Mouse (Mus musculus): ENCODE data around the gene Tmem267. TPM values are rescaled to one million over a fixed set of nuclear protein-coding genes. Genes with fewer than 3 reads are reported as not detected.
"Not testable (repeated sequence)": the region's sequence is repeated elsewhere in the genome, so short reads cannot be mapped to it uniquely, and the experiment has no call there.

The Tmem267 gene
- polyA plus RNA-seq, 1 experiment from 2014 or later, result 1.7 TPM

GRCm38 (mm10) chr13:119492083-119492482 is 4.2 kb downstream of the Tmem267 start:
- not testable (repeated sequence) for H3K27ac ChIP-seq (ENCODE audit: poor library complexity, severe bottlenecking); H3K27me3 ChIP-seq (replicated peaks); H3K4me2 ChIP-seq; H3K4me1 ChIP-seq (replicated peaks); H3K36me3 ChIP-seq; H3K4me3 ChIP-seq; H3K9ac ChIP-seq; ATAC-seq (ENCODE audit: insufficient number of reproducible peaks, low FRiP score)
- H3K9me3 ChIP-seq (replicated peaks), result peaks cover 19% of the 10 kb centered on the region
- 85% methylated on average over 10 of the region's 10 CpGs for WGBS

- WGBS, result 89% methylated on average over 13 of the region's 22 CpGs
- not testable (repeated sequence) for H3K4me3 ChIP-seq; H3K4me2 ChIP-seq; H3K9ac ChIP-seq; H3K36me3 ChIP-seq; H3K27ac ChIP-seq (ENCODE audit: poor library complexity, severe bottlenecking); H3K4me1 ChIP-seq (replicated peaks); H3K27me3 ChIP-seq (replicated peaks)
- H3K9me3 ChIP-seq (replicated peaks), result peaks cover 17% of the 10 kb centered on the region
- peak; percentile 33; the same call in 1 of the 2 replicates for ATAC-seq (ENCODE audit: insufficient number of reproducible peaks, low FRiP score)
Measured at GRCm38 (mm10) chr13:119494938-119495337, 7.1 kb downstream of the Tmem267 start.

DNA sequence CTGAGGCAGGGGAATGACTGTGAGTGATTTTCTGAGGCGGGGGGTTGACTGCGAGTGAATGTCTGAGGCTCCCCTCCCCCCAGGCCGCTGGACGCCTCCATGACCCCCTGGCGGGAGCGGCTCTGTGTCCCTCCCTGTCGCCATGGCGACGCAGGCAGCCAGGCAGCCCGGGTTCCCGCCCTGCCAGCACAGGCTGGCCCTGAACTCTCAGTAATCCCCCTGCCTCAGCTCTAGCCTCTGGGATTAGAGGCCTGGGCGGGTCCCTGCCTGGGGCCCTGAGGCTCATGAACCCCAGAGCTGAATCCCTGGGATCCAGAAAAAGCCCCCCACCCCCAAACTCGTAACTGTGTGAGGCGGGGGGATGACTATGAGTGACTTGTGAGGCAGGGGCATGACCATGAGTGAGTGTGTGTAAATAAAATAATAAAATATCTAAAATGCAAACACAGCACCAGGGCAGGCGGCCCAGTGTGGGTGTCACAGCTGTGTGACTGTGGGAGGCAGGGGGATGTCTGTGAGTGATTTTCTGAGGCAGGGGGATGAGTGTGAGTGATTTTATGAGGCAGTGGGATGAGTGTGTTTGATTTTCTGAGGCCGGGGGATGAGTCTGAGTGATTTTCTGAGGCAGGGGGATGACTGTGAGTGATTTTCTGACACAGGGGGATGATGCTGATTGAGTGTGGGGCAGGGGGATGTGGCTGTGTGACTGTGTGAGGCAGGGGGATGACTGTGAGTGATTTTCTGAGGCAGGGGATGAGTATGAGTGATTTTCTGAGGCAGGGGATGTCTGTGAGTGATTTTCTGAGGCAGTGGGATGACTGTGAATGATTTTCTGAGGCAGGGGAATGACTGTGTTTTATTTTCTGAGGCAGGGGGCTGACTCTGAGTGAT is 108.7 kb downstream of the Tmem267 start:
- ATAC-seq (ENCODE audit: insufficient number of reproducible peaks, low FRiP score), result peak; percentile 92

DNA sequence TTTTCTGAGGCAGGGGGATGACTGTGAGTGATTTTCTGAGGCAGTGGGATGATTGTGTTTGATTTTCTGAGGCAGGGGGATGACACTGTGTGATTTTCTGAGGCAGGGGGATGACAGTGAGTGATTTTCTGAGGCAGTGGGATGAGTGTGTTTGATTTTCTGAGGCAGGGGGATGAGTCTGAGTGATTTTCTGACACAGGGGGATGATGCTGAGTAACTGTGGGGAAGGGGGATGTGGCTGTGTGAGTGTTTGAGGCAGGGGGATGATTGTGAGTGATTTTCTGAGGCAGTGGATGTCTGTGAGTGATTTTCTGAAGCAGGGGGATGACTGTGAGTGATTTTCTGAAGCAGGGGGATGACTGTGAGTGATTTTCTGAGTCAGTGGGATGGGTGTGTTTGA is 110.6 kb downstream of the Tmem267 start:
- not testable (repeated sequence) for H3K9ac ChIP-seq; H3K4me2 ChIP-seq; H3K27me3 ChIP-seq (replicated peaks); H3K27ac ChIP-seq (ENCODE audit: poor library complexity, severe bottlenecking); H3K4me3 ChIP-seq; H3K4me1 ChIP-seq (replicated peaks); H3K36me3 ChIP-seq; ATAC-seq (ENCODE audit: insufficient number of reproducible peaks, low FRiP score)
- peaks cover 19% of the 10 kb centered on the region for H3K9me3 ChIP-seq (replicated peaks)

More for the DNA sequence above, 108.7 kb downstream of the Tmem267 start:
- 64% methylated on average over 16 of the region's 16 CpGs for WGBS
- not testable (repeated sequence) for H3K4me1 ChIP-seq (replicated peaks); H3K27me3 ChIP-seq (replicated peaks); H3K4me2 ChIP-seq; H3K9ac ChIP-seq; H3K27ac ChIP-seq (ENCODE audit: poor library complexity, severe bottlenecking); H3K4me3 ChIP-seq; H3K36me3 ChIP-seq
- peaks cover 16% of the 10 kb centered on the region for H3K9me3 ChIP-seq (replicated peaks)

DNA sequence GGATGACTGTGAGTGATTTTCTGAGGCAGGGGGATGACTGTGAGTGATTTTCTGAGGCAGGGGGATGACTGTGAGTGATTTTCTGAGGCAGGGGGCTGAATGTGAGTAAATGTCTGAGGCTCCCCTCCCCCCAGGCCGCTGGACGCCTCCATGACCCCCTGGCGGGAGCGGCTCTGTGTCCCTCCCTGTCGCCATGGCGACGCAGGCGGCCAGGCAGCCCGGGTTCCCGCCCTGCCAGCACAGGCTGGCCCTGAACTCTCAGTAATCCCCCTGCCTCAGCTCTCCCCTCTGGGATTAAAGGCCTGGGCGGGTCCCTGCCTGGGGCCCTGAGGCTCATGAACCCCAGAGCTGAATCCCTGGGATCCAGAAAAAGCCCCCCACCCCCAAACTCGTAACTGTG is 111.2 kb downstream of the Tmem267 start:
- not testable (repeated sequence) for H3K27ac ChIP-seq (ENCODE audit: poor library complexity, severe bottlenecking); H3K4me1 ChIP-seq (replicated peaks); H3K36me3 ChIP-seq; H3K9ac ChIP-seq; H3K4me2 ChIP-seq; H3K4me3 ChIP-seq; H3K27me3 ChIP-seq (replicated peaks); ATAC-seq (ENCODE audit: insufficient number of reproducible peaks, low FRiP score)
- peaks cover 25% of the 10 kb centered on the region for H3K9me3 ChIP-seq (replicated peaks)
- 74% methylated on average over 12 of the region's 12 CpGs for WGBS

- H3K4me2 ChIP-seq; H3K4me1 ChIP-seq (replicated peaks); H3K9ac ChIP-seq; H3K27ac ChIP-seq (ENCODE audit: poor library complexity, severe bottlenecking); ATAC-seq (ENCODE audit: insufficient number of reproducible peaks, low FRiP score); H3K27me3 ChIP-seq (replicated peaks); H3K36me3 ChIP-seq; H3K4me3 ChIP-seq: not testable (repeated sequence)
- 57% methylated on average over 2 of the region's 2 CpGs for WGBS
- peaks cover 28% of the 10 kb centered on the region for H3K9me3 ChIP-seq (replicated peaks)
Measured at GRCm38 (mm10) chr13:119599498-119599897, 111.7 kb downstream of the Tmem267 start.

GRCm38 (mm10) chr13:119600166-119600565 is 112.3 kb downstream of the Tmem267 start:
- ATAC-seq (ENCODE audit: insufficient number of reproducible peaks, low FRiP score); H3K36me3 ChIP-seq; H3K9ac ChIP-seq; H3K4me2 ChIP-seq; H3K4me1 ChIP-seq (replicated peaks); H3K27me3 ChIP-seq (replicated peaks); H3K4me3 ChIP-seq; H3K27ac ChIP-seq (ENCODE audit: poor library complexity, severe bottlenecking): not testable (repeated sequence)
- H3K9me3 ChIP-seq (replicated peaks), result peaks cover 31% of the 10 kb centered on the region

GRCm38 (mm10) chr13:119602688-119603331 is 115.0 kb downstream of the Tmem267 start:
- H3K4me2 ChIP-seq; ATAC-seq (ENCODE audit: insufficient number of reproducible peaks, low FRiP score); H3K27me3 ChIP-seq (replicated peaks); H3K9ac ChIP-seq; H3K4me1 ChIP-seq (replicated peaks); H3K36me3 ChIP-seq; H3K27ac ChIP-seq (ENCODE audit: poor library complexity, severe bottlenecking); H3K4me3 ChIP-seq: not testable (repeated sequence)
- peaks cover 18% of the 10 kb centered on the region for H3K9me3 ChIP-seq (replicated peaks)
- WGBS, result 50% methylated on average over 13 of the region's 13 CpGs

DNA sequence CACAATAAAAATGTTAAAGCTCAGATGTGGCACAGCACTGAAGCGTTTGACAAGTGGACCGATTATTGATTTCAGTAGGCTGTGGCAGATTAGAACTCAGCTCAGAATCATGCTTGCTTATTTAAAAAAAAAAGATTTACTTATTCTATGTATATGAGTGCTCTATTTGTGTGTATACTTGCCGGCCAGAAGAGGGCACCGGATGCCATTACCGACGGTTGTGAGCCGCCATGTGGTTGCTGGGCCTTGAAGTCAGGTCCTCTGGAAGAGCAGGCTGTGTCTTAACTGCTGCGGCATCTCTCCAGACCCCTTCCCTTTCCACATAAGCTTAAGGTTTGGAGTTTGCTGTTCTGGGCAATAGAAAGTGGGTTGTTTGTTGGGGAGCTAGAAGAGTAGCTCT is 116.1 kb downstream of the Tmem267 start:
- 89% methylated on average over 8 of the region's 8 CpGs for WGBS
- H3K4me2 ChIP-seq; H3K4me3 ChIP-seq; H3K27ac ChIP-seq (ENCODE audit: poor library complexity, severe bottlenecking); H3K27me3 ChIP-seq (replicated peaks); H3K4me1 ChIP-seq (replicated peaks); H3K36me3 ChIP-seq; H3K9ac ChIP-seq: not testable (repeated sequence)
- ATAC-seq (ENCODE audit: insufficient number of reproducible peaks, low FRiP score), result peak; percentile 19
- H3K9me3 ChIP-seq (replicated peaks), result peaks cover 18% of the 10 kb centered on the region

DNA sequence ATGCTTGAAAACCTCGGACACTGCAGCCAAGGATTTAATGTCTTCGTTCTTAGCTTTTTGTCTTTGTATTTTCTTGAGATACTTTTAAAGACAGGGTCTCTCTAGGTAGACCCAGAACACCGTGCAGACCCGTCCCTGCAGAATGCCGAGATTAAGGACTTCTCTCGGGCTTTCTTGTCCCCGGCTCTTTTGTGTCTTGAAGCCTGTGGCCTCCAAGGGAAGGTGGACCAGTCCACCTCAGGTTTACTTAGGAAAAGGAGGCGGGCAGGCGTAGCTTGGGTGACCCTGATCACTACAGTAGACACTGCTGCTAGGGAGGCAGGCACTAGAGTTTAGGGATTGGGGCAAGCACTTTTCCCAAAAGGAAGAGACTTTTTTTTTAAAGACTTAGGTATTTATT is 116.5 kb downstream of the Tmem267 start:
- WGBS, result 86% methylated on average over 8 of the region's 9 CpGs
- not testable (repeated sequence) for H3K4me1 ChIP-seq (replicated peaks); H3K36me3 ChIP-seq; H3K4me2 ChIP-seq; H3K9ac ChIP-seq; H3K27ac ChIP-seq (ENCODE audit: poor library complexity, severe bottlenecking); H3K27me3 ChIP-seq (replicated peaks); H3K4me3 ChIP-seq
- peak; percentile 5; the same call in 1 of the 2 replicates for ATAC-seq (ENCODE audit: insufficient number of reproducible peaks, low FRiP score)
- peaks cover 18% of the 10 kb centered on the region for H3K9me3 ChIP-seq (replicated peaks)

DNA sequence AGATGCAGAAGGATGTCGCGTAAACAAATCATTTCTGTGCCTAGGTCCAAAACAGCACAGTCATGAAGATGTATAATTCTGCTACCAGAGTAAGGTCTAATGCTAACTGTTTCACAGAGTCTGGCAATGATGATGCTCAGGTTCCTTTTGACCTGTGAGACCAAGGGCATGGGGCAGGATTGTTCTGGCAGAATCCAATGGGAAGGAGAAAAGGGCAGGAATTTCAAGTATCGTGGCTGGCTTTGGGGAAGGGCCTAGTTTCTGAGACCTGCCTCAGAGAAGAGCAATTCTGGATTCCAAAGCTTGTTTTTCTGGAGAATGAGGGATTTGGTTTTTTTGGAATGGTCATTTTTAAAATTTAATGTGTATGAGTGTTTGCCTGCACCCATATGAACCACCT is 131.0 kb downstream of the Tmem267 start:
- Histone ChIP-seq H3K36me3 (no peaks in the 10 kb centered on the region), H3K4me1 (replicated peaks) (no peaks in the 10 kb centered on the region), H3K27ac (ENCODE audit: poor library complexity, severe bottlenecking) (no peak overlapping the region), H3K9me3 (replicated peaks) (0 out of 2 replicates have a peak, but pooled peaks cover 4% of the 10 kb centered on the region), H3K4me2 (no peak overlapping the region), H3K9ac (no peak overlapping the region), H3K27me3 (replicated peaks) (no peaks in the 10 kb centered on the region), H3K4me3 (no peak overlapping the region)
- no peak for ATAC-seq (ENCODE audit: insufficient number of reproducible peaks, low FRiP score)
- WGBS, result 89% methylated on average over 3 of the region's 3 CpGs
